In the genomic region with DNA sequence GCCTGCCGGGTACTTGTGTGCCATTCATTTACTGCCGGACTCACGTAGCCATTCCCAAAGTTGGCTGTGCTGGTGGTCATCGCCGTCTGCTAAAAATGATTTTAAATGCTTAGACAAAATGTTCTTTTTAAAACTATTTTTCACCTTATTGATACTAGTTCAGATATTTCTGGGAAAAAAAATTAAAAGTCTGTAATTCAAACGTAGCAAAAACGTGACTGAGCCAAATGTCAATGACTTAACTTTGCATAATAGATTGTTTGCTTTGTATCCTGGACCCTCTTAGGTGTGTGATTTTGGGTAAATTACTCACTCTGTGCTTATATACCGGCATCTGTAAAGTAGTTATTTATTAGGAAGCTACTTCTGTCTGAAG, we compare ENCODE assay signal across 8 mouse cellular contexts. TPM values are rescaled to one million over a fixed set of nuclear protein-coding genes. Genes with fewer than 3 reads are reported as not detected.
DNase-seq lines count a peak whose midpoint lies in the region; ATAC-seq and TF ChIP-seq lines count a peak whose summit lies in the region.

No protein-coding gene starts in this region.

- H3K9me3 ChIP-seq in heart, embryonic 16.5 days (replicated peaks; ENCODE audit: control insufficient read depth, low read length), result no peaks in the 10 kb centered on the region
- no peaks in the 10 kb centered on the region for H3K9me3 ChIP-seq in MEL (replicated peaks; ENCODE audit: insufficient read depth, low read length)
- no peaks in the 10 kb centered on the region for H3K9me3 ChIP-seq in hindbrain, embryonic 10.5 days
- H3K9me3 ChIP-seq in midbrain, embryonic 10.5 days (replicated peaks), result no peaks in the 10 kb centered on the region

- peaks cover 13% of the 10 kb centered on the region for H3K36me3 ChIP-seq in heart, embryonic 16.5 days (ENCODE audit: control insufficient read depth, insufficient read depth)
- peaks cover under 1 to 4% of the 10 kb centered on the region in 2 experiments; a peak in 2 of 4 replicates for H3K36me3 ChIP-seq in MEL (ENCODE audit: control insufficient read depth in 1 of 2, insufficient read depth in 2 of 2, low read length in 2 of 2)
- peaks cover 29% of the 10 kb centered on the region for H3K36me3 ChIP-seq in hindbrain, embryonic 10.5 days
- peaks cover 27% of the 10 kb centered on the region for H3K36me3 ChIP-seq in midbrain, embryonic 10.5 days

- peak overlapping the region; percentile 68 for H3K4me2 ChIP-seq in heart, embryonic 16.5 days (ENCODE audit: low read depth, low read length)

- H3K9ac ChIP-seq in heart, embryonic 16.5 days (ENCODE audit: low read length), result peak overlapping the region; percentile 88
- H3K9ac ChIP-seq in MEL (ENCODE audit: control insufficient read depth, low read depth, low read length, poor library complexity, severe bottlenecking), result peak overlapping the region; percentile 82

- 0 out of 4 replicates have a peak, but pooled peaks of 1 of the 2 experiments have one; percentile 1 for TF ChIP-seq EP300 in MEL (IDR thresholded peaks at IDR 0.05; ENCODE audit: low read depth in 1 of 2, low read length in 2 of 2)

- no peak for TF ChIP-seq RAD21 in MEL (IDR thresholded peaks at IDR 0.05; ENCODE audit: low read depth, low read length)

- ATAC-seq in heart, embryonic 16.5 days (replicated peaks; ENCODE audit: extremely low read depth, insufficient read depth, low FRiP score), result no peak

- WGBS in heart, embryonic 16.5 days, result 3% methylated on average over 8 of the region's 8 CpGs
- WGBS in hindbrain, embryonic 10.5 days, result 7% methylated on average over 8 of the region's 8 CpGs
- WGBS in midbrain, embryonic 10.5 days, result 7% methylated on average over 8 of the region's 8 CpGs

- DNase-seq in heart, adult 11 months, result no peak
- DNase-seq in MEL (ENCODE audit: low read depth, low spot score), result peak; percentile 43
- no peak for DNase-seq in hindbrain, embryonic 10.5 days (ENCODE audit: low spot score)
- DNase-seq in midbrain, embryonic 10.5 days (ENCODE audit: low spot score), result no peak
- DNase-seq in cerebellum, adult 9-10 months, result no peak
- no peak for DNase-seq in cerebellum, adult 9-11 months
- DNase-seq in kidney, postnatal 4 days, result no peak

- H3K79me2 ChIP-seq in MEL (ENCODE audit: control insufficient read depth, insufficient read depth, low read length, poor library complexity), result no peaks in the 10 kb centered on the region; the same call in 1 of the 2 replicates

- no peaks in the 10 kb centered on the region for H3K27me3 ChIP-seq in heart, embryonic 16.5 days (ENCODE audit: control insufficient read depth, insufficient read depth, low read length)
- H3K27me3 ChIP-seq in MEL (ENCODE audit: control insufficient read depth in 1 of 2, insufficient read depth in 2 of 2, low read length in 2 of 2), result no peaks in the 10 kb centered on the region
- H3K27me3 ChIP-seq in hindbrain, embryonic 10.5 days (ENCODE audit: insufficient read depth, poor library complexity, severe bottlenecking), result no peaks in the 10 kb centered on the region
- H3K27me3 ChIP-seq in midbrain, embryonic 10.5 days (ENCODE audit: low read depth, poor library complexity, severe bottlenecking), result no peaks in the 10 kb centered on the region

- H3K4me3 ChIP-seq in heart, embryonic 16.5 days (ENCODE audit: low read length), result peak overlapping the region; percentile 89
- peak overlapping the region; percentile 77 to 92 for H3K4me3 ChIP-seq in MEL (ENCODE audit: control insufficient read depth in 1 of 2, insufficient read depth in 1 of 2, low read depth in 2 of 2, low read length in 2 of 2)
- H3K4me3 ChIP-seq in hindbrain, embryonic 10.5 days, result peak overlapping the region; percentile 82
- H3K4me3 ChIP-seq in midbrain, embryonic 10.5 days, result peak overlapping the region; percentile 81

- H3K4me1 ChIP-seq in heart, embryonic 16.5 days (ENCODE audit: control insufficient read depth, insufficient read depth, low read length), result peaks cover 11% of the 10 kb centered on the region
- no peaks in the 10 kb centered on the region for H3K4me1 ChIP-seq in MEL (ENCODE audit: control insufficient read depth in 1 of 2, insufficient read depth in 2 of 2, low read length in 2 of 2)
- peaks cover 20% of the 10 kb centered on the region for H3K4me1 ChIP-seq in hindbrain, embryonic 10.5 days (replicated peaks)
- H3K4me1 ChIP-seq in midbrain, embryonic 10.5 days, result peaks cover 22% of the 10 kb centered on the region

- no peak overlapping the region for H3K27ac ChIP-seq in heart, embryonic 16.5 days (ENCODE audit: low read length)
- H3K27ac ChIP-seq in MEL (ENCODE audit: control insufficient read depth, low read depth, low read length), result peak overlapping the region; percentile 60
- H3K27ac ChIP-seq in hindbrain, embryonic 10.5 days, result peak overlapping the region; percentile 93
- H3K27ac ChIP-seq in midbrain, embryonic 10.5 days (replicated peaks), result peak overlapping the region; percentile 91

- TF ChIP-seq CTCF in MEL (IDR thresholded peaks at IDR 0.05 in 2 of 3, conservative IDR thresholded peaks at IDR 0.05 in 1 of 3; ENCODE audit: control insufficient read depth in 1 of 3, insufficient read depth in 1 of 3, low read depth in 2 of 3, low read length in 3 of 3, poor library complexity in 1 of 3, severe bottlenecking in 1 of 3), result no peak

- no peak for TF ChIP-seq POLR2A in MEL (IDR thresholded peaks at IDR 0.05; ENCODE audit: control insufficient read depth in 1 of 2, insufficient read depth in 1 of 2, low read depth in 1 of 2, low read length in 2 of 2, poor library complexity in 1 of 2)

TF ChIP-seq in MEL, 35 proteins besides CTCF, POLR2A, EP300 and RAD21:
- no peak; the same call in 1 of the 2 replicates for TF ChIP-seq TCF12 (IDR thresholded peaks at IDR 0.05; ENCODE audit: low read depth, low read length)
- peak; percentile 58; the same call in 1 of the 2 replicates for TF ChIP-seq SIN3A (IDR thresholded peaks at IDR 0.05; ENCODE audit: low read length)
- no peak for TF ChIP-seq MAFK (IDR thresholded peaks at IDR 0.05; ENCODE audit: borderline replicate concordance, low read depth, low read length)
- TF ChIP-seq SMC3 (IDR thresholded peaks at IDR 0.05; ENCODE audit: low read depth, low read length), result no peak
- no peak for TF ChIP-seq JUND (IDR thresholded peaks at IDR 0.05; ENCODE audit: low read depth, low read length)
- peak; percentile 68 for TF ChIP-seq MXI1 (IDR thresholded peaks at IDR 0.05; ENCODE audit: low read depth, low read length)

RNA-seq across cellular contexts. Expression of a gene that starts 0.5 kb away (rescaled TPM):
- 40.8 and 46.2 TPM in 2 replicates for polyA plus RNA-seq in heart, embryonic 16.5 days (2015; fragmentation: Nextera tagmentation; extraction: Ambion mirVana)
- total RNA-seq in MEL (2012; rRNA removed), result 39.4 and 44.8 TPM in 2 replicates
- 10 to 100 TPM in 1 of 2 experiments, not detected in 1; 56.9 TPM for polyA plus RNA-seq in MEL (2012; ENCODE audit: insufficient read depth in 1 of 2, insufficient read length in 2 of 2, low read depth in 1 of 2, low replicate concordance in 2 of 2, missing spikeins in 1 of 2)
- polyA plus RNA-seq in hindbrain, embryonic 10.5 days (2016; fragmentation: Nextera tagmentation; extraction: Ambion mirVana), result 67.0 and 72.0 TPM in 2 replicates
- 59.6 and 68.0 TPM in 2 replicates for polyA plus RNA-seq in midbrain, embryonic 10.5 days (2016; fragmentation: Nextera tagmentation; extraction: Ambion mirVana)

RNA-seq across cellular contexts. Expression of a gene that starts 20.0 kb away (rescaled TPM):
- polyA plus RNA-seq in heart, embryonic 16.5 days (2015; fragmentation: Nextera tagmentation; extraction: Ambion mirVana), result 106 and 125 TPM in 2 replicates
- 142 and 151 TPM in 2 replicates for total RNA-seq in MEL (2012; rRNA removed)
- polyA plus RNA-seq in MEL (2012; ENCODE audit: insufficient read depth in 1 of 2, insufficient read length in 2 of 2, low read depth in 1 of 2, low replicate concordance in 2 of 2, missing spikeins in 1 of 2), result 100 to 1,000 TPM in 1 of 2 experiments, not detected in 1; 194 TPM
- 176 and 215 TPM in 2 replicates for polyA plus RNA-seq in hindbrain, embryonic 10.5 days (2016; fragmentation: Nextera tagmentation; extraction: Ambion mirVana)
- 222 and 233 TPM in 2 replicates for polyA plus RNA-seq in midbrain, embryonic 10.5 days (2016; fragmentation: Nextera tagmentation; extraction: Ambion mirVana)
